Mouse (Mus musculus): ENCODE data around the gene Vwa8. TPM values are rescaled to one million over a fixed set of nuclear protein-coding genes. Genes with fewer than 3 reads are reported as not detected.

The Vwa8 gene
- polyA plus RNA-seq, 1 experiment from 2014 or later, result 13.5 TPM

DNA sequence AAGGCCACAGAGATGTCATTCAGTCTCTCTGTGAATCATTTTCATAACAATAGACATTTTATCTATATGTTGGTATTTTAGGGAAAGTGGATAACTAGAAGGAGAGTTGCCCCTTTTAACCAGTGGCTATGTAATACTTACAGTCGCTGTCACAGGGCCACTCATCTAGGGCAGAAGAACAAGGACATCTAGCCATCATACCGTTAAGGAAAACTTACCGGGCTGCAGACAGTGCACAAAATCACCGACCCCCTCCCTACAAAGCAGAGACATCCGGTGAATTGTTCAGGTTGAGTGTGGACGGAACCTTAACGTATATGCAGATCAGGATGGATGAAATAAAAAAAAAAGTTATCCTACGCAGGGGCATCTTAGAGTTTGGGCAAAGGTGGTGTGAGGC, 310.6 kb downstream of the Vwa8 start:
- 90% methylated on average over 8 of the region's 8 CpGs for WGBS
- H3K9me3 ChIP-seq (replicated peaks; ENCODE audit: control insufficient read depth, low read length), result no peaks in the 10 kb centered on the region
- H3K4me3 ChIP-seq (replicated peaks; ENCODE audit: low read length), result no peak overlapping the region
- H3K36me3 ChIP-seq (ENCODE audit: control insufficient read depth, insufficient read depth, low read length), result no peaks in the 10 kb centered on the region
- no peak for ATAC-seq (ENCODE audit: insufficient read depth, low FRiP score)
- no peak overlapping the region for H3K4me2 ChIP-seq (ENCODE audit: low read depth, low read length)
- H3K27me3 ChIP-seq (ENCODE audit: control insufficient read depth, insufficient read depth, low read length), result no peaks in the 10 kb centered on the region
- no peak overlapping the region for H3K9ac ChIP-seq (ENCODE audit: low read length)
- peaks cover 13% of the 10 kb centered on the region for H3K4me1 ChIP-seq (ENCODE audit: control insufficient read depth, insufficient read depth, low read length)
- no peak overlapping the region for H3K27ac ChIP-seq (ENCODE audit: low read length)

GRCm38 (mm10) chr14:79160486-79160885, 311.6 kb downstream of the Vwa8 start:
- peaks cover 13% of the 10 kb centered on the region for H3K4me1 ChIP-seq (ENCODE audit: control insufficient read depth, insufficient read depth, low read length)
- WGBS, result 61% methylated on average over 10 of the region's 10 CpGs
- no peaks in the 10 kb centered on the region for H3K9me3 ChIP-seq (replicated peaks; ENCODE audit: control insufficient read depth, low read length)
- no peaks in the 10 kb centered on the region for H3K36me3 ChIP-seq (ENCODE audit: control insufficient read depth, insufficient read depth, low read length)
- H3K27me3 ChIP-seq (ENCODE audit: control insufficient read depth, insufficient read depth, low read length), result no peaks in the 10 kb centered on the region
- H3K4me3 ChIP-seq (replicated peaks; ENCODE audit: low read length), result no peak overlapping the region
- no peak for ATAC-seq (ENCODE audit: insufficient read depth, low FRiP score)
- H3K27ac ChIP-seq (ENCODE audit: low read length), result no peak overlapping the region
- H3K4me2 ChIP-seq (ENCODE audit: low read depth, low read length), result no peak overlapping the region
- no peak overlapping the region for H3K9ac ChIP-seq (ENCODE audit: low read length)

DNA sequence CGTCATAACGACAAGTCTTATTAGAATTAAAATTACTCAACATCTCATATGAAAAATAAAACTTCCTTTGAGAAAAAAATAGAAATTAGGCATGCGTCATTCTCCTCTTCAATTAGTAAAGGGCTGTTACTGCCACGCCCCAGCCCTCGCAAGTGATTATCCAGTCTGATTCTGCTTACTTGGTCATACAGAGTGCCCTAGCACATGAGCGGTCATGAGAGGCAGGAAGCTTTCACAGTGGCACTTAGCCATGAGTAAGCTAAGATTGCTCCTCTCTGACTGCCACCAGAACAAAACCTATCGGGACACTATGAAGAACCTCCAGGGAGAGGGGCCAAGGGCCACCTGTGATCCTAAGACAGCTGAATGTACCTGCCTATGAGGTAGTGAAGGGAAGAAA, 312.1 kb downstream of the Vwa8 start:
- ATAC-seq (ENCODE audit: insufficient read depth, low FRiP score), result no peak
- Histone ChIP-seq H3K4me2 (ENCODE audit: low read depth, low read length) (no peak overlapping the region), H3K9ac (ENCODE audit: low read length) (no peak overlapping the region), H3K27ac (ENCODE audit: low read length) (no peak overlapping the region), H3K9me3 (replicated peaks; ENCODE audit: control insufficient read depth, low read length) (no peaks in the 10 kb centered on the region), H3K36me3 (ENCODE audit: control insufficient read depth, insufficient read depth, low read length) (no peaks in the 10 kb centered on the region), H3K4me1 (ENCODE audit: control insufficient read depth, insufficient read depth, low read length) (peaks cover 13% of the 10 kb centered on the region), H3K4me3 (replicated peaks; ENCODE audit: low read length) (no peak overlapping the region), H3K27me3 (ENCODE audit: control insufficient read depth, insufficient read depth, low read length) (no peaks in the 10 kb centered on the region)
- 82% methylated on average over 7 of the region's 7 CpGs for WGBS

DNA sequence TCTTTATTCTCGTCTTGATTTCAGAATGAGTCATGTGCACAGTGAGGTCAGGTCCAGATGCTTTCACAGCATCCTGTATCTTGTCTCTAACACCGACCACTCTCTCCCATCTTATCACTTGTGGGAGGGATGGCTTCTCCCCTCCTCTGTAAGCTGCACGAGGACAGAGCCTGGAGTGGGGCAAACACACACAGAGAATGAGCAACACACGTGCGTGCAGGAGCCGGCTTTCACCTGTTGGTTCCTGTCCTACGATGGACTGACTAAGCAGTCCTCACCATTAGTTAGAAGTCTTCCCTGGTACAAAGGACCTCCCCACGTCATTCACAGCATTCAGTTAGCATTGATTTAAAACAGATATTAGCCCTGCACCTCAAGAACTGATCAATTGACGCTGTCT, 312.9 kb downstream of the Vwa8 start:
- ATAC-seq (ENCODE audit: insufficient read depth, low FRiP score), result no peak
- H3K27me3 ChIP-seq (ENCODE audit: control insufficient read depth, insufficient read depth, low read length), result no peaks in the 10 kb centered on the region
- no peak overlapping the region for H3K4me2 ChIP-seq (ENCODE audit: low read depth, low read length)
- WGBS, result 77% methylated on average over 9 of the region's 9 CpGs
- no peak overlapping the region for H3K4me3 ChIP-seq (replicated peaks; ENCODE audit: low read length)
- H3K9ac ChIP-seq (ENCODE audit: low read length), result no peak overlapping the region
- no peaks in the 10 kb centered on the region for H3K36me3 ChIP-seq (ENCODE audit: control insufficient read depth, insufficient read depth, low read length)
- H3K27ac ChIP-seq (ENCODE audit: low read length), result no peak overlapping the region
- H3K9me3 ChIP-seq (replicated peaks; ENCODE audit: control insufficient read depth, low read length), result no peaks in the 10 kb centered on the region
- peaks cover 13% of the 10 kb centered on the region for H3K4me1 ChIP-seq (ENCODE audit: control insufficient read depth, insufficient read depth, low read length)

- Histone ChIP-seq H3K27me3 (ENCODE audit: control insufficient read depth, insufficient read depth, low read length) (no peaks in the 10 kb centered on the region), H3K4me1 (ENCODE audit: control insufficient read depth, insufficient read depth, low read length) (peaks cover 4% of the 10 kb centered on the region), H3K36me3 (ENCODE audit: control insufficient read depth, insufficient read depth, low read length) (no peaks in the 10 kb centered on the region), H3K27ac (ENCODE audit: low read length) (no peak overlapping the region), H3K4me2 (ENCODE audit: low read depth, low read length) (no peak overlapping the region), H3K9me3 (replicated peaks; ENCODE audit: control insufficient read depth, low read length) (no peaks in the 10 kb centered on the region), H3K4me3 (replicated peaks; ENCODE audit: low read length) (no peak overlapping the region), H3K9ac (ENCODE audit: low read length) (no peak overlapping the region)
- no peak for ATAC-seq (ENCODE audit: insufficient read depth, low FRiP score)
- WGBS, result 47% methylated on average over 9 of the region's 9 CpGs
Measured at GRCm38 (mm10) chr14:79162678-79163077, 313.8 kb downstream of the Vwa8 start.

GRCm38 (mm10) chr14:79164334-79164733, 315.5 kb downstream of the Vwa8 start:
- no peak overlapping the region for H3K9ac ChIP-seq (ENCODE audit: low read length)
- no peaks in the 10 kb centered on the region for H3K36me3 ChIP-seq (ENCODE audit: control insufficient read depth, insufficient read depth, low read length)
- no peak overlapping the region for H3K27ac ChIP-seq (ENCODE audit: low read length)
- no peaks in the 10 kb centered on the region for H3K4me1 ChIP-seq (ENCODE audit: control insufficient read depth, insufficient read depth, low read length)
- H3K27me3 ChIP-seq (ENCODE audit: control insufficient read depth, insufficient read depth, low read length), result no peaks in the 10 kb centered on the region
- no peak overlapping the region for H3K4me2 ChIP-seq (ENCODE audit: low read depth, low read length)
- ATAC-seq (ENCODE audit: insufficient read depth, low FRiP score), result no peak
- 80% methylated on average over 4 of the region's 4 CpGs for WGBS
- no peak overlapping the region for H3K4me3 ChIP-seq (replicated peaks; ENCODE audit: low read length)
- H3K9me3 ChIP-seq (replicated peaks; ENCODE audit: control insufficient read depth, low read length), result no peaks in the 10 kb centered on the region

DNA sequence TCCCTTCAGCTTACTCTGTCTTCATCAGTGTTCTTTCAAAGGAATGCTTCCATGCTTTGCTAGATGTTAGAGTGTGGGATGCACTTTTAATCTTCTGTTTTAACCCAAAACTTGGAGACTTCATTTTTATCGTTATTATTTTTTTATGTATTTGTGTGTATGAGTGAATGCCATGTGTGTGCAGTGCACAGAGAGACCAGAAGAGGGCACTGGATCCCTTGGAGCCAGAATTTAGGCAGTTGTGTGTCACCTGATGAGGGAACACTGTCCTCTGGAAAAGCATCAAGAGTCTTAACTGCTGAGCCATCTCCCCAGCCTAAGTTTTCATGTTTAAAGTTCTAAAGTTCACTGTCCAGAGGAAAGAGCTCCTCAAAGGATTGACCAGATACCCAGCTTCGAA, 316.1 kb downstream of the Vwa8 start:
- H3K36me3 ChIP-seq (ENCODE audit: control insufficient read depth, insufficient read depth, low read length), result no peaks in the 10 kb centered on the region
- H3K27ac ChIP-seq (ENCODE audit: low read length), result no peak overlapping the region
- H3K4me1 ChIP-seq (ENCODE audit: control insufficient read depth, insufficient read depth, low read length), result no peaks in the 10 kb centered on the region
- H3K9me3 ChIP-seq (replicated peaks; ENCODE audit: control insufficient read depth, low read length), result no peaks in the 10 kb centered on the region
- no peak for ATAC-seq (ENCODE audit: insufficient read depth, low FRiP score)
- no peak overlapping the region for H3K9ac ChIP-seq (ENCODE audit: low read length)
- 94% methylated on average over 2 of the region's 2 CpGs for WGBS
- no peaks in the 10 kb centered on the region for H3K27me3 ChIP-seq (ENCODE audit: control insufficient read depth, insufficient read depth, low read length)
- H3K4me3 ChIP-seq (replicated peaks; ENCODE audit: low read length), result no peak overlapping the region
- H3K4me2 ChIP-seq (ENCODE audit: low read depth, low read length), result no peak overlapping the region

DNA sequence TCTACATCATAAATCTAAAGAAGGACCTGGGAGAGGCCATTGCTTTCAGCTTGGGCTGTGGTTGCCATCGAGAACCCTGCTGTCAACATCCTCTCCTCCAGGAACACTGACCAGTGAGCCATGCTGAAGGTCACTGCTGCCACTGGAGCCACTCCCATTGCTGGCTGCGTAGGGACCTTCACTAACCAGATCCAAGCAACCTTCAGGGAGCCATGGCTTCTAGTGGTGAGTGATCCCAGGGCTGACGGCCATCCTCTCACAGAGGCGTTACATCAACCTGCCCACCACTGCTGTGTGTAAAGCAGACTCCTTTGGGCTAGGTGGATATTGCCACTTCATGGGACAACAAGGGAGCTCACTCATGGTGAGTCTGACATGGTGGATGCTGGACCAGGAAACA, 325.7 kb downstream of the Vwa8 start:
- ATAC-seq (ENCODE audit: insufficient read depth, low FRiP score), result no peak
- no peak overlapping the region for H3K9ac ChIP-seq (ENCODE audit: low read length)
- no peak overlapping the region for H3K4me3 ChIP-seq (replicated peaks; ENCODE audit: low read length)
- no peaks in the 10 kb centered on the region for H3K4me1 ChIP-seq (ENCODE audit: control insufficient read depth, insufficient read depth, low read length)
- H3K36me3 ChIP-seq (ENCODE audit: control insufficient read depth, insufficient read depth, low read length), result peaks cover 4% of the 10 kb centered on the region; the same call in 1 of the 2 replicates
- no peak overlapping the region for H3K27ac ChIP-seq (ENCODE audit: low read length)
- H3K4me2 ChIP-seq (ENCODE audit: low read depth, low read length), result no peak overlapping the region
- 90% methylated on average over 4 of the region's 4 CpGs for whole genome bisulfite sequencing
- H3K9me3 ChIP-seq (replicated peaks; ENCODE audit: control insufficient read depth, low read length), result no peaks in the 10 kb centered on the region
- no peaks in the 10 kb centered on the region for H3K27me3 ChIP-seq (ENCODE audit: control insufficient read depth, insufficient read depth, low read length)

DNA sequence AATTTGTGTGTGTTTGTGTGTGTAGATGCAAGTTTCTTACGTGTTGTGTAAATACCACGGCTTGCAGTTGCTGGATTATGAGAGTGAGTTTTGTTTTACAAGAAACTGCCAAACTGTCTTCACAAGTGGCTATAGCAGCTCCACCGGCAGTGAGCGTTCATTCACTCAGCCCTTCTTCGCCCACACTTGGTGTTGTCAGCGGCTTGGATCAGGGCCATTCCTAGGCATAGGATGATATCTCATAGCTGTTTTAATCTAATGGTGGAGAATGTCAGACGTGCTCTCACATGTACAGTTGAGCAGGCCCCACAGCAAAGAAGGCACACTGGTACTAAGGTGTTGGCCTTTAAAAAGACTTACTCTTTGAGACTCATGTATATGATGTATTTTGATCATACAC, 328.9 kb downstream of the Vwa8 start:
- Histone ChIP-seq H3K9me3 (replicated peaks; ENCODE audit: control insufficient read depth, low read length) (no peaks in the 10 kb centered on the region), H3K4me1 (ENCODE audit: control insufficient read depth, insufficient read depth, low read length) (no peaks in the 10 kb centered on the region), H3K27ac (ENCODE audit: low read length) (no peak overlapping the region), H3K9ac (ENCODE audit: low read length) (no peak overlapping the region), H3K4me3 (replicated peaks; ENCODE audit: low read length) (no peak overlapping the region), H3K36me3 (ENCODE audit: control insufficient read depth, insufficient read depth, low read length) (peaks cover 4% of the 10 kb centered on the region; the same call in 1 of the 2 replicates), H3K4me2 (ENCODE audit: low read depth, low read length) (no peak overlapping the region), H3K27me3 (ENCODE audit: control insufficient read depth, insufficient read depth, low read length) (no peaks in the 10 kb centered on the region)
- no peak for ATAC-seq (ENCODE audit: insufficient read depth, low FRiP score)
- 87% methylated on average over 7 of the region's 7 CpGs for WGBS

DNA sequence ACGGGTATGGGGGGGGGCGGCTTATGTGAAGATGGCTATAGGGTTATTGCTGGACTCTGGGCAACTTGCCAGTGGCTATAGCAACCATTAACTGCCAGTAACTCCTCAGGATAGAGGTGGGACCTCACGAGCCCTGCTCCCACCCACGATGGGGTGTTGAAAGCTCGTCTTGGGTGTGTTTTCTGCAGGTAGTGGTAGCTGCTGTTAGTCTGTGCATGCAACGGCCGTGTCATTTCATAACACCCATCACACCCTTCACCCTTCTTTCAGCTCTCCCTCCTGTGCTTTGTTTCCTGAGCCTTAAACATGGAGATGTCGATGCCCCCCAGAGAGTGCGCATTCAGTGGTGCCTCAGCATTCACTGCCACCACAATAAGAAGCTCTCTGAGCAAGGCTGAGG, 329.4 kb downstream of the Vwa8 start:
- Histone ChIP-seq H3K9me3 (replicated peaks; ENCODE audit: control insufficient read depth, low read length) (no peaks in the 10 kb centered on the region), H3K4me1 (ENCODE audit: control insufficient read depth, insufficient read depth, low read length) (no peaks in the 10 kb centered on the region), H3K27me3 (ENCODE audit: control insufficient read depth, insufficient read depth, low read length) (no peaks in the 10 kb centered on the region), H3K4me2 (ENCODE audit: low read depth, low read length) (no peak overlapping the region), H3K36me3 (ENCODE audit: control insufficient read depth, insufficient read depth, low read length) (peaks cover 4% of the 10 kb centered on the region; the same call in 1 of the 2 replicates), H3K9ac (ENCODE audit: low read length) (no peak overlapping the region), H3K4me3 (replicated peaks; ENCODE audit: low read length) (no peak overlapping the region), H3K27ac (ENCODE audit: low read length) (no peak overlapping the region)
- WGBS, result 87% methylated on average over 9 of the region's 9 CpGs
- ATAC-seq (ENCODE audit: insufficient read depth, low FRiP score), result no peak
